Mouse (Mus musculus) WW6 (cell line): ENCODE results near the gene Tcf7l2.

Source experiments
- DNase-seq: peaks from one replicate; pipeline ENCODE4 v3.0.0-alpha.2; 2013; ENCODE audit warnings: low read depth, low spot score

Tcf7l2 gene

GRCm38 (mm10) chr19:55830976-55831559 lies 89.4 kb downstream of the Tcf7l2 start:
- DNase-seq = no peak

GRCm38 (mm10) chr19:55832122-55832521 lies 90.5 kb downstream of the Tcf7l2 start:
- DNase-seq = no peak

- DNase-seq = no peak
These were observed 92.3 kb downstream of the Tcf7l2 start for GRCm38 (mm10) chr19:55833807-55834385.

- no peak for DNase-seq
These were observed 95.5 kb downstream of the Tcf7l2 start for GRCm38 (mm10) chr19:55836930-55837687.

- no peak for DNase-seq
These were observed 96.3 kb downstream of the Tcf7l2 start for GRCm38 (mm10) chr19:55837924-55838323.

GRCm38 (mm10) chr19:55838389-55839035 lies 96.9 kb downstream of the Tcf7l2 start:
- no peak for DNase-seq

- no peak for DNase-seq
These were observed 97.5 kb downstream of the Tcf7l2 start for GRCm38 (mm10) chr19:55839036-55839555.

- DNase-seq = no peak
These were observed 99.0 kb downstream of the Tcf7l2 start for GRCm38 (mm10) chr19:55840499-55841121.

- no peak for DNase-seq
These were observed 100.4 kb downstream of the Tcf7l2 start for GRCm38 (mm10) chr19:55842046-55842445.

- no peak for DNase-seq
These were observed 101.7 kb downstream of the Tcf7l2 start for GRCm38 (mm10) chr19:55843111-55843887.

- DNase-seq = no peak
These were observed 104.1 kb downstream of the Tcf7l2 start for GRCm38 (mm10) chr19:55845702-55846101.

- DNase-seq = no peak
These were observed 104.6 kb downstream of the Tcf7l2 start for GRCm38 (mm10) chr19:55846256-55846655.

- no peak for DNase-seq
These were observed 105.4 kb downstream of the Tcf7l2 start for GRCm38 (mm10) chr19:55847043-55847442.

- no peak for DNase-seq
These were observed 108.9 kb downstream of the Tcf7l2 start for GRCm38 (mm10) chr19:55850402-55851078.

GRCm38 (mm10) chr19:55851498-55852324 lies 110.1 kb downstream of the Tcf7l2 start:
- DNase-seq = no peak

GRCm38 (mm10) chr19:55854389-55854788 lies 112.8 kb downstream of the Tcf7l2 start:
- DNase-seq = no peak

GRCm38 (mm10) chr19:55855571-55855970 lies 114.0 kb downstream of the Tcf7l2 start:
- DNase-seq = no peak

- no peak for DNase-seq
These were observed 115.7 kb downstream of the Tcf7l2 start for GRCm38 (mm10) chr19:55857328-55857727.

- DNase-seq = no peak
These were observed 118.6 kb downstream of the Tcf7l2 start for GRCm38 (mm10) chr19:55860009-55860743.
